In genomic region chr5:114356250-114356935, GRCm38 (mm10) we compare ENCODE assay signal across 8 mouse cellular contexts. TPM values are rescaled to one million over a fixed set of nuclear protein-coding genes. Genes with fewer than 3 reads are reported as not detected.
DNase-seq lines count a peak whose midpoint lies in the region; ATAC-seq lines count a peak whose summit lies in the region.

No protein-coding gene starts in this region.

- no peak overlapping the region for H3K4me2 ChIP-seq in hindbrain, embryonic 12.5 days (replicated peaks)
- H3K4me2 ChIP-seq in midbrain, embryonic 12.5 days (replicated peaks) = no peak overlapping the region

- H3K9ac ChIP-seq in hindbrain, embryonic 12.5 days = no peak overlapping the region
- no peak overlapping the region for H3K9ac ChIP-seq in midbrain, embryonic 12.5 days (replicated peaks)

- H3K4me3 ChIP-seq in hindbrain, embryonic 10.5 days = peak overlapping the region; percentile 7; the same call in 1 of the 2 replicates
- no peak overlapping the region for H3K4me3 ChIP-seq in hindbrain, embryonic 12.5 days
- peak overlapping the region; percentile 33 for H3K4me3 ChIP-seq in embryonic facial prominence, embryonic 10.5 days
- H3K4me3 ChIP-seq in limb, embryonic 10.5 days = peak overlapping the region; percentile 24; the same call in 1 of the 2 replicates
- no peak overlapping the region for H3K4me3 ChIP-seq in midbrain, embryonic 12.5 days

- no peak for ATAC-seq in hindbrain, embryonic 12.5 days (ENCODE audit: low FRiP score)
- peak; percentile 86 for ATAC-seq in granulocyte monocyte progenitor cell, adult 5-6 weeks (replicated peaks; ENCODE audit: poor library complexity, severe bottlenecking)
- ATAC-seq in midbrain, embryonic 12.5 days (ENCODE audit: low FRiP score, low read depth) = 0 out of 2 replicates have a peak, but pooled peaks have one; percentile 44

- H3K9me3 ChIP-seq in hindbrain, embryonic 10.5 days = no peaks in the 10 kb centered on the region
- no peaks in the 10 kb centered on the region for H3K9me3 ChIP-seq in hindbrain, embryonic 12.5 days (replicated peaks)
- no peaks in the 10 kb centered on the region for H3K9me3 ChIP-seq in embryonic facial prominence, embryonic 10.5 days
- no peaks in the 10 kb centered on the region for H3K9me3 ChIP-seq in limb, embryonic 10.5 days (replicated peaks)
- H3K9me3 ChIP-seq in midbrain, embryonic 12.5 days = no peaks in the 10 kb centered on the region

- H3K27me3 ChIP-seq in hindbrain, embryonic 10.5 days (ENCODE audit: insufficient read depth, poor library complexity, severe bottlenecking) = no peaks in the 10 kb centered on the region
- no peaks in the 10 kb centered on the region for H3K27me3 ChIP-seq in hindbrain, embryonic 12.5 days
- no peaks in the 10 kb centered on the region for H3K27me3 ChIP-seq in embryonic facial prominence, embryonic 10.5 days (replicated peaks; ENCODE audit: low read depth, poor library complexity, severe bottlenecking)
- H3K27me3 ChIP-seq in limb, embryonic 10.5 days (ENCODE audit: low read depth, poor library complexity, severe bottlenecking) = no peaks in the 10 kb centered on the region
- H3K27me3 ChIP-seq in midbrain, embryonic 12.5 days = no peaks in the 10 kb centered on the region
- H3K27me3 ChIP-seq in splenic B cell, adult 2 months (ENCODE audit: control insufficient read depth, insufficient read depth, low read length, poor library complexity, severe bottlenecking) = no peaks in the 10 kb centered on the region

- H3K4me1 ChIP-seq in hindbrain, embryonic 10.5 days (replicated peaks) = peaks cover 29% of the 10 kb centered on the region
- H3K4me1 ChIP-seq in hindbrain, embryonic 12.5 days = peaks cover 8% of the 10 kb centered on the region; the same call in 1 of the 2 replicates
- peaks cover 27% of the 10 kb centered on the region for H3K4me1 ChIP-seq in embryonic facial prominence, embryonic 10.5 days
- peaks cover 40% of the 10 kb centered on the region for H3K4me1 ChIP-seq in limb, embryonic 10.5 days
- H3K4me1 ChIP-seq in midbrain, embryonic 12.5 days = peaks cover 19% of the 10 kb centered on the region; the same call in 1 of the 2 replicates

- H3K36me3 ChIP-seq in hindbrain, embryonic 10.5 days = peaks cover 20% of the 10 kb centered on the region
- H3K36me3 ChIP-seq in hindbrain, embryonic 12.5 days = peaks cover 14% of the 10 kb centered on the region
- peaks cover 29% of the 10 kb centered on the region for H3K36me3 ChIP-seq in embryonic facial prominence, embryonic 10.5 days (replicated peaks)
- peaks cover 29% of the 10 kb centered on the region for H3K36me3 ChIP-seq in limb, embryonic 10.5 days
- H3K36me3 ChIP-seq in midbrain, embryonic 12.5 days = peaks cover 15% of the 10 kb centered on the region; the same call in 1 of the 2 replicates
- no peaks in the 10 kb centered on the region for H3K36me3 ChIP-seq in splenic B cell, adult 2 months (ENCODE audit: control insufficient read depth, insufficient read depth, low read length, poor library complexity, severe bottlenecking)

- peak; percentile 79 for DNase-seq in hindbrain, embryonic 10.5 days (ENCODE audit: low spot score)
- peak; percentile 84 for DNase-seq in embryonic facial prominence, embryonic 10.5 days (ENCODE audit: low spot score)
- DNase-seq in kidney, adult 11 months = peak; percentile 85
- peak; percentile 77 for DNase-seq in limb, embryonic 10.5 days (ENCODE audit: low spot score)
- peak; percentile 73 for DNase-seq in splenic B cell, adult 2 months (ENCODE audit: low read depth, low spot score)

- peak overlapping the region; percentile 54; the same call in 1 of the 2 replicates for H3K27ac ChIP-seq in hindbrain, embryonic 10.5 days
- H3K27ac ChIP-seq in hindbrain, embryonic 12.5 days = no peak overlapping the region
- peak overlapping the region; percentile 60; the same call in 1 of the 2 replicates for H3K27ac ChIP-seq in embryonic facial prominence, embryonic 10.5 days (replicated peaks)
- H3K27ac ChIP-seq in limb, embryonic 10.5 days = peak overlapping the region; percentile 71
- no peak overlapping the region for H3K27ac ChIP-seq in midbrain, embryonic 12.5 days (replicated peaks)

- WGBS in hindbrain, embryonic 10.5 days = 32% methylated on average over 7 of the region's 7 CpGs
- 31% methylated on average over 7 of the region's 7 CpGs for WGBS in hindbrain, embryonic 12.5 days
- 32% methylated on average over 7 of the region's 7 CpGs for WGBS in embryonic facial prominence, embryonic 10.5 days
- 32% methylated on average over 7 of the region's 7 CpGs for WGBS in limb, embryonic 10.5 days
- 30% methylated on average over 7 of the region's 7 CpGs for WGBS in midbrain, embryonic 12.5 days

RNA-seq across cellular contexts. Expression of gene Kctd10, which starts 23.9 kb away (rescaled TPM):
- 114 and 124 TPM in 2 replicates for polyA plus RNA-seq in hindbrain, embryonic 10.5 days (2016; fragmentation: Nextera tagmentation; extraction: Ambion mirVana)
- 110 and 115 TPM in 2 replicates for polyA plus RNA-seq in hindbrain, embryonic 12.5 days (2016; fragmentation: Nextera tagmentation; extraction: Ambion mirVana)
- 112 and 116 TPM in 2 replicates for polyA plus RNA-seq in embryonic facial prominence, embryonic 10.5 days (2016; fragmentation: Nextera tagmentation; extraction: Ambion mirVana)
- total RNA-seq in granulocyte monocyte progenitor cell, adult 5-6 weeks (2014; fragmentation: Nextera tagmentation) = 18.5 and 29.5 TPM in 2 replicates
- total RNA-seq in granulocyte monocyte progenitor cell, adult 5-6 weeks (2017) = 38.2 and 49.8 TPM in 2 replicates
- polyA plus RNA-seq in limb, embryonic 10.5 days (2016; fragmentation: Nextera tagmentation; extraction: Ambion mirVana) = 99.9 and 103 TPM in 2 replicates
- 107 and 111 TPM in 2 replicates for polyA plus RNA-seq in midbrain, embryonic 12.5 days (2016; fragmentation: Nextera tagmentation; extraction: Ambion mirVana)

RNA-seq across cellular contexts. Expression of gene Ube3b, which starts 24.0 kb away (rescaled TPM):
- 52.5 and 56.2 TPM in 2 replicates for polyA plus RNA-seq in hindbrain, embryonic 10.5 days (2016; fragmentation: Nextera tagmentation; extraction: Ambion mirVana)
- 57.9 and 58.2 TPM in 2 replicates for polyA plus RNA-seq in hindbrain, embryonic 12.5 days (2016; fragmentation: Nextera tagmentation; extraction: Ambion mirVana)
- 54.3 and 54.8 TPM in 2 replicates for polyA plus RNA-seq in embryonic facial prominence, embryonic 10.5 days (2016; fragmentation: Nextera tagmentation; extraction: Ambion mirVana)
- 27.6 and 34.3 TPM in 2 replicates for total RNA-seq in granulocyte monocyte progenitor cell, adult 5-6 weeks (2014; fragmentation: Nextera tagmentation)
- 13.3 and 16.9 TPM in 2 replicates for total RNA-seq in granulocyte monocyte progenitor cell, adult 5-6 weeks (2017)
- polyA plus RNA-seq in limb, embryonic 10.5 days (2016; fragmentation: Nextera tagmentation; extraction: Ambion mirVana) = 54.5 and 59.5 TPM in 2 replicates
- polyA plus RNA-seq in midbrain, embryonic 12.5 days (2016; fragmentation: Nextera tagmentation; extraction: Ambion mirVana) = 57.4 and 59.4 TPM in 2 replicates

Comparison
In these comparisons a context has a peak if more than half of its experiments do, and no peak if none do; other contexts are left out.
1. H3K27ac ChIP-seq: peak in hindbrain, embryonic 10.5 days (single experiment), embryonic facial prominence, embryonic 10.5 days (single experiment) and limb, embryonic 10.5 days (single experiment); none in hindbrain, embryonic 12.5 days (single experiment) and midbrain, embryonic 12.5 days (single experiment).
2. H3K4me3 ChIP-seq: peak in hindbrain, embryonic 10.5 days (single experiment), embryonic facial prominence, embryonic 10.5 days (single experiment) and limb, embryonic 10.5 days (single experiment); none in hindbrain, embryonic 12.5 days (single experiment) and midbrain, embryonic 12.5 days (single experiment).
3. Peak in every context shown above with its lines, with median percentiles within 50 percentile points of each other: DNase-seq.